Mouse (Mus musculus) liver, adult 2 months (tissue): Measurements from ENCODE around the gene Pfas.

Source experiments
- CTCF ChIP-seq: fragments of 200-500 bp; IDR thresholded peaks from 2 replicates; pipeline ENCODE4 v1.5.1; 2011; ENCODE audit warnings: low read depth, low read length, control low read depth
- POLR2A ChIP-seq: fragments of 200-500 bp; IDR thresholded peaks from 2 replicates; pipeline ENCODE4 v1.6.1; 2011; ENCODE audit warnings: low read length, control low read depth; ENCODE audit not compliant: insufficient read depth; ENCODE audit errors: extremely low read depth

GRCm38 (mm10) chr11:69035411-69035810 lies 27.2 kb upstream of the Pfas start:
- TF ChIP-seq CTCF (no peak), POLR2A (no peak)
